ENCODE assay signal across 14 mouse cellular contexts in the genomic region with DNA sequence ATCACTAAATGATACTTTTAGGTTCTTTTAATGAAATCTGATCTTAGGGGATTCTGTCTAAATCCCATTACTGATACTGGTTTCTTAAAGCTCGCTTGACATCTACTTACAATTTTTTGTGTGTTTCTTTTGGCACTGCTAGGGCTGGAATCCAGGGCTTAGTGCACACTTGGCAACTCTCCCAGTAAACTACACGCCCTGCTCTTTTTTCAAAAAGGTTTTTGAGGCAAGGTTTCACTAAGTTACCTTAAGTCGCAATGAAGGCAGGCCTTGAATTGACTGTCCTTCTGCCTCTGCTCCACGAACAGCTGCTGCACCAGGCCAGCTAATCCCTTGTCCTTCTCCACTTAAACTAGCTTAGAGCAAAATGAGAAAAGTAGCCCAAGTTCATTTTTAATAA. TPM values are rescaled to one million over a fixed set of nuclear protein-coding genes. Genes with fewer than 3 reads are reported as not detected.
DNase-seq lines count a peak whose midpoint lies in the region; ATAC-seq and TF ChIP-seq lines count a peak whose summit lies in the region.
"Had no signal": no experiment of that assay in that cellular context is flagged by ENCODE, and none has a peak within 500 bp of the region (broad histone marks: within the 10 kb centered on the region; RNA-seq: fewer than 3 reads in every experiment).

No protein-coding gene starts in this region.

- DNase-seq in hindbrain, postnatal 0 days (ENCODE audit: low spot score): peak; percentile 25
- no peak for DNase-seq in hindbrain, embryonic 11.5 days (ENCODE audit: low spot score)
- peak; percentile 78 for DNase-seq in NIH3T3 (ENCODE audit: low read depth)
- peak; percentile 89 for DNase-seq in embryonic facial prominence, embryonic 14.5 days (ENCODE audit: low spot score)
- peak; percentile 68 for DNase-seq in lung, embryonic 14.5 days
- DNase-seq in natural killer cell, adult 2 months (ENCODE audit: low spot score in 2 of 2): no peak
- no peak for DNase-seq in thymus, postnatal 0 days (ENCODE audit: low spot score)
- no peak for DNase-seq in cerebellum, postnatal 4 days (ENCODE audit: low spot score in 2 of 2)
- DNase-seq: layer of hippocampus, postnatal 36 days; spleen, adult 18-20 months; thymus, adult 18-20 months had no signal

- no peak overlapping the region for H3K27ac ChIP-seq in hindbrain, postnatal 0 days
- H3K27ac ChIP-seq in hindbrain, embryonic 11.5 days (ENCODE audit: low read depth, low read length): no peak overlapping the region
- H3K27ac ChIP-seq in embryonic facial prominence, embryonic 14.5 days (replicated peaks; ENCODE audit: low read depth, low read length): no peak overlapping the region; the same call in 1 of the 2 replicates
- H3K27ac ChIP-seq in lung, embryonic 14.5 days (ENCODE audit: low read depth): no peak overlapping the region
- H3K27ac ChIP-seq: forebrain, embryonic 10.5 days; midbrain, embryonic 10.5 days had no signal

- no peak overlapping the region for H3K4me3 ChIP-seq in hindbrain, postnatal 0 days (ENCODE audit: low read length)
- H3K4me3 ChIP-seq in hindbrain, embryonic 11.5 days (ENCODE audit: low read depth, low read length): no peak overlapping the region
- H3K4me3 ChIP-seq in embryonic facial prominence, embryonic 14.5 days (ENCODE audit: low read depth, low read length): no peak overlapping the region
- no peak overlapping the region for H3K4me3 ChIP-seq in lung, embryonic 14.5 days (ENCODE audit: low read depth, low read length)
- H3K4me3 ChIP-seq: forebrain, embryonic 10.5 days; midbrain, embryonic 10.5 days had no signal

- ATAC-seq in hindbrain, postnatal 0 days: no peak
- no peak for ATAC-seq in hindbrain, embryonic 11.5 days (ENCODE audit: low FRiP score)
- ATAC-seq in embryonic facial prominence, embryonic 14.5 days (ENCODE audit: low read depth): peak; percentile 77
- no peak for ATAC-seq in lung, embryonic 14.5 days (ENCODE audit: insufficient read depth)

- no peaks in the 10 kb centered on the region for H3K9me3 ChIP-seq in hindbrain, postnatal 0 days (ENCODE audit: low read length)
- H3K9me3 ChIP-seq in hindbrain, embryonic 11.5 days (ENCODE audit: control insufficient read depth, low read length): no peaks in the 10 kb centered on the region
- no peaks in the 10 kb centered on the region for H3K9me3 ChIP-seq in embryonic facial prominence, embryonic 14.5 days (ENCODE audit: control insufficient read depth, low read length)
- no peaks in the 10 kb centered on the region for H3K9me3 ChIP-seq in lung, embryonic 14.5 days (ENCODE audit: low read depth, low read length)
- H3K9me3 ChIP-seq: forebrain, embryonic 10.5 days; midbrain, embryonic 10.5 days had no signal

- H3K4me2 ChIP-seq in hindbrain, postnatal 0 days (ENCODE audit: low read depth, low read length): no peak overlapping the region
- no peak overlapping the region for H3K4me2 ChIP-seq in hindbrain, embryonic 11.5 days (replicated peaks; ENCODE audit: low read depth, low read length)
- no peak overlapping the region for H3K4me2 ChIP-seq in embryonic facial prominence, embryonic 14.5 days (ENCODE audit: low read depth, low read length)
- no peak overlapping the region for H3K4me2 ChIP-seq in lung, embryonic 14.5 days
- H3K4me2 ChIP-seq: liver, embryonic 11.5 days had no signal

- H3K36me3 ChIP-seq in hindbrain, postnatal 0 days (ENCODE audit: insufficient read depth, low read length): peaks cover 27% of the 10 kb centered on the region; the same call in 1 of the 2 replicates
- H3K36me3 ChIP-seq in hindbrain, embryonic 11.5 days (ENCODE audit: control insufficient read depth, insufficient read depth, low read length): 0 out of 2 replicates have a peak, but pooled peaks cover 7% of the 10 kb centered on the region
- peaks cover 35% of the 10 kb centered on the region for H3K36me3 ChIP-seq in embryonic facial prominence, embryonic 14.5 days (ENCODE audit: control insufficient read depth, insufficient read depth, low read length)
- peaks cover 58% of the 10 kb centered on the region for H3K36me3 ChIP-seq in lung, embryonic 14.5 days (ENCODE audit: insufficient read depth)

- H3K4me1 ChIP-seq in hindbrain, postnatal 0 days (ENCODE audit: insufficient read depth, low read length): no peaks in the 10 kb centered on the region
- H3K4me1 ChIP-seq in hindbrain, embryonic 11.5 days (replicated peaks; ENCODE audit: control insufficient read depth, insufficient read depth, low read length): no peaks in the 10 kb centered on the region
- H3K4me1 ChIP-seq in embryonic facial prominence, embryonic 14.5 days (ENCODE audit: control insufficient read depth, insufficient read depth, low read length): 0 out of 2 replicates have a peak, but pooled peaks cover 7% of the 10 kb centered on the region
- H3K4me1 ChIP-seq in lung, embryonic 14.5 days (ENCODE audit: insufficient read depth): no peaks in the 10 kb centered on the region
- H3K4me1 ChIP-seq: forebrain, embryonic 10.5 days; midbrain, embryonic 10.5 days had no signal

- no peak overlapping the region for H3K9ac ChIP-seq in hindbrain, postnatal 0 days (replicated peaks; ENCODE audit: low read length)
- H3K9ac ChIP-seq in hindbrain, embryonic 11.5 days (ENCODE audit: low read depth, low read length): no peak overlapping the region
- H3K9ac ChIP-seq in embryonic facial prominence, embryonic 14.5 days (ENCODE audit: low read depth, low read length): no peak overlapping the region
- no peak overlapping the region for H3K9ac ChIP-seq in lung, embryonic 14.5 days

- no peaks in the 10 kb centered on the region for H3K27me3 ChIP-seq in hindbrain, postnatal 0 days (ENCODE audit: insufficient read depth, low read length)
- H3K27me3 ChIP-seq in hindbrain, embryonic 11.5 days (ENCODE audit: control insufficient read depth, insufficient read depth, low read length): no peaks in the 10 kb centered on the region
- H3K27me3 ChIP-seq in embryonic facial prominence, embryonic 14.5 days (replicated peaks; ENCODE audit: control insufficient read depth, insufficient read depth, low read length): no peaks in the 10 kb centered on the region
- H3K27me3 ChIP-seq in lung, embryonic 14.5 days (ENCODE audit: insufficient read depth, low read length): no peaks in the 10 kb centered on the region

- no peak for TF ChIP-seq CTCF in hindbrain, postnatal 0 days (IDR thresholded peaks at IDR 0.05; ENCODE audit: low read depth)
- TF ChIP-seq CTCF in lung, embryonic 14.5 days (IDR thresholded peaks at IDR 0.05; ENCODE audit: low read depth): no peak

- WGBS in hindbrain, postnatal 0 days: 48% methylated on average over 4 of the region's 4 CpGs
- 94% methylated on average over 4 of the region's 4 CpGs for WGBS in hindbrain, embryonic 11.5 days
- WGBS in embryonic facial prominence, embryonic 14.5 days: 39% methylated on average over 4 of the region's 4 CpGs
- 50% methylated on average over 4 of the region's 4 CpGs for WGBS in lung, embryonic 14.5 days

RNA-seq across cellular contexts. Expression of gene Nampt, which starts 15.9 kb away (rescaled TPM):
- total RNA-seq in hindbrain, postnatal 0 days (2014; rRNA removed): 22.9 and 28.3 TPM in 2 replicates
- polyA plus RNA-seq in hindbrain, postnatal 0 days (2015; fragmentation: Nextera tagmentation; extraction: Ambion mirVana): 27.0 and 27.5 TPM in 2 replicates
- polyA plus RNA-seq in hindbrain, embryonic 11.5 days (2014; fragmentation: Nextera tagmentation; extraction: Ambion mirVana): 36.1 and 39.9 TPM in 2 replicates
- 24.9 and 26.6 TPM in 2 replicates for polyA plus RNA-seq in embryonic facial prominence, embryonic 14.5 days (2014; fragmentation: Nextera tagmentation; extraction: Ambion mirVana)
- 31.7 and 33.7 TPM in 2 replicates for polyA plus RNA-seq in lung, embryonic 14.5 days (2014; fragmentation: Nextera tagmentation; extraction: Ambion mirVana)
- polyA plus RNA-seq in thymus, postnatal 0 days (2015; fragmentation: Nextera tagmentation; extraction: Ambion mirVana): 23.4 and 28.4 TPM in 2 replicates

Comparison
In these comparisons a context has a peak if more than half of its experiments do, and no peak if none do; other contexts are left out.
1. DNase-seq: peak in hindbrain, postnatal 0 days (single experiment), NIH3T3 (single experiment), embryonic facial prominence, embryonic 14.5 days (single experiment) and lung, embryonic 14.5 days (single experiment); none in hindbrain, embryonic 11.5 days (single experiment), natural killer cell, adult 2 months (0 of 2), thymus, postnatal 0 days (single experiment) and cerebellum, postnatal 4 days (0 of 2).